Mouse (Mus musculus): ENCODE measurements around the gene Fgfr1op. TPM values are rescaled to one million over a fixed set of nuclear protein-coding genes. Genes with fewer than 3 reads are reported as not detected.
"Not testable (repeated sequence)": the region's sequence is repeated elsewhere in the genome, so short reads cannot be mapped to it uniquely, and the experiment has no call there.

The Fgfr1op gene
- polyA plus RNA-seq (2015; fragmentation: Nextera tagmentation; extraction: Ambion mirVana), result 43.1 and 47.5 TPM in 2 replicates

DNA sequence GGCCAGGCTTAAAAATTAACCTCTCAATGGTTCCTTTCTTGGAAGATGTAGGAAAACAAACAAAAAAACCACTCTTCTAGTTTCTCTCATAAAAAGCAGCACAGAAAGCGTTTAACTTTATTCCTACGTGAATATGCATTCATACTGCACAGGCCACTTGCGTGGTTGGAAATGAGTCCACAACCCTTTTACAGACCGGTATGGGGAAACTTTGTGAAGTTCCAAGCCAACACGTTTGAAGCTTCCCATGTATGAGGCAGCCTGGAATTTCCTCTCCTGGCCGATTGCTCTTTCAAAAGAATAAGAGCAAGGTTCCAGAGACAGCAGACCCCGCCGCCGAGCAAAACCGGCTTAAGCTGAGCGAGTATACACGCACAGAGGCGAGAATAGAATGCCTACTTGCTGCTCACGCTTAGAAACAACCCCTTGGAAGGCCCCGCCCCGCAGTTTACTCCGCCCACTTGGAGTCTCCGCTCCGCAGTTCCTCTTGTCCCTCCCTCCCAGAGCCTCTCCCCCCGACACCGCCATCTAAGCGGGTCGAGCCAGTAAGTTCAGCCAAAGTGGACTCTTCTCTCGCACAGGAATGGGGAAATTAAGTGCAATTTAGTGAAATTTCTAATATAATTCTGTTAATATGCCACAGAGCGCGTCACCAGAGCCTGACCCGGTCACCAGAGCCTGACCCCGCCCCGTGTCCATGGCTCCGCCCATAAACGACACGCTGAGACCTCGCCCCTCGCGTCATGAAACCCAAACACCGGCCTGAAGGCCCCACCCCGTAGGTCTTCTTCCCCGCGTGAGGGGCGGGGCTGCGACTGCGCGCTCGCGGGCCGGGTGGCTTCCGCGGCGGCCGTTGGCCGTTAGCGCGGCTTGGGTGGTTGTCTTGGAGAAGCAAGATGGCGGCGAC, at the start of gene Fgfr1op:
Gene Fgfr1op, plus strand, starts transcription at position 801 of the 907 bp plus-strand sequence.
- DNase-seq (ENCODE audit: low spot score), result peak; percentile 20

DNA sequence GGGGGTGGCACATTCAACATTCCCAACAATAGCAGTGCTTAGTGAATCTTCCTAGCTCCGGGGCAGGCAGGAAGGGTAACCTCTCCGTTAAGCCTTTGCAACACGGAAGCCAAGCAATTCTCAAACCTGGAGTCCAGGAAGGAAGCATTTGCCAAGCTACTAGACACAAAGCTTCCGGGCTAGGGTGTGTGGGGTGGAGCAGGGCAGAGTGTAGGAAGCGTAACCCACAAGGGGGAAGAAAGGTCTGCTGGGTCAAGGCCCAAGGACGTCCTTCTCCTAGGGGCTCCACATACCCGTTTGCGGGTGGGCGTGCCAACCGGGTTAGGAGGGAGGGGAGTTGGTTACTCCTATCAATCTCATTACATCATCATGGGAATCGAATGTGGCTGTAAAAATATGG, 48.9 kb upstream of the Fgfr1op start:
- DNase-seq (ENCODE audit: low spot score), result peak; percentile 41

DNA sequence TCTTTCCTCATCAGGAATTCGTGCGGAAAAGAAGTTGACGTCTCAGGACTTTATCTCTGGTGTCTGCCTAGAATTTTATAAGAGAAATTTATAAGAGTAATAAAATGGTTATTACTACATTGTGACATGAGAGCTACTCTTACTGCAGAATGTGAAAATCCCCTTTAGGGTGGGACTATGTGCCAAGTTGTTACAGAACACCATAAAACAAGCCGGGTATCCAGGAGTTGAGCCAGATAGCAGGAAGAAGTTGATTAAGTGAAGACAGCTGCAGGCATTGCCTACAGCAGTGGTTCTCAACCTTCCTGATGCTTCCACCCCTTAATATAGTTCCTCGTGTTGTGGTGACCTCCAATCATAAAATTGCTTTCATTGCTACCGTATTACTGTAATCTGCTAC, 48.4 kb upstream of the Fgfr1op start:
- not testable (repeated sequence) for DNase-seq (ENCODE audit: low spot score)

DNA sequence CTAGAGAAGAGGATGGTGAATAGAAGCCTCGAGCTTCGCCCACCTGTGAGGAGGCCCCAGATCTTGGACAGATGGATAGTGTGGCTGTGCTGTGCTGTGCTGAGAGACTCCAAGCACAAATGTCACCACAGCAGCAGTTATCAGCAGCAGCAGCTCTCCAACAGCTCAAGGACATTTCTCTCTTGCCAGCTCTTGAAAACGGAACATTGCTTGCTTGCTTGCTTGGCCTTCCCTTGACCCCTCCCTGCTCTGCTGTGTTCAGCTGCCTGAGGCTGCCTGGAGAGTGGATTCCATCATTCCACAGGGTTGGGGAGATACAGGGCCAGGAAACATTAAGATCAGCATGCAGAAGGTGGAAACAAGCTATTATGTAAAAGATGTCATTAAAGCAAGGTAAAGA, 42.3 kb upstream of the Fgfr1op start:
- DNase-seq (ENCODE audit: low spot score), result not testable (repeated sequence)

DNA sequence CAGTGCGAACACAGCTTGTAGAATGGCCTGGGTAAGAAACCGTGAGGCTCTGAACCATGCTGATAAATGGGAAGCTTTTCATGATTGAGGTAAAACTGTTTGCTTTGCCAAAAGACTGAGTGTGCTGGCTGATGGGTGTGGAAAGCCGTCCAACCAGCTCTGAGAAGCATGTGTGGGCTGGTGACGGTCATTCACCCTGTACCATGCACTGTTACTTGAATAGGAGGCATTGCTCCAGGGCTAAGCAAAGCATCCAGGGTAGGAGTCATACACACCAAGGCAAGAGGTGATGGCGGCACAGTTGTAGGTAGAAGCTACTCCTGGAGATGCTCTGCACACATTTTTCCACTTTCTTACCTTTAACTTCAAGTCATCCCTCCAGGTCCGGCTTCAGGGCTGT, 40.7 kb upstream of the Fgfr1op start:
- not testable (repeated sequence) for DNase-seq (ENCODE audit: low spot score)

DNA sequence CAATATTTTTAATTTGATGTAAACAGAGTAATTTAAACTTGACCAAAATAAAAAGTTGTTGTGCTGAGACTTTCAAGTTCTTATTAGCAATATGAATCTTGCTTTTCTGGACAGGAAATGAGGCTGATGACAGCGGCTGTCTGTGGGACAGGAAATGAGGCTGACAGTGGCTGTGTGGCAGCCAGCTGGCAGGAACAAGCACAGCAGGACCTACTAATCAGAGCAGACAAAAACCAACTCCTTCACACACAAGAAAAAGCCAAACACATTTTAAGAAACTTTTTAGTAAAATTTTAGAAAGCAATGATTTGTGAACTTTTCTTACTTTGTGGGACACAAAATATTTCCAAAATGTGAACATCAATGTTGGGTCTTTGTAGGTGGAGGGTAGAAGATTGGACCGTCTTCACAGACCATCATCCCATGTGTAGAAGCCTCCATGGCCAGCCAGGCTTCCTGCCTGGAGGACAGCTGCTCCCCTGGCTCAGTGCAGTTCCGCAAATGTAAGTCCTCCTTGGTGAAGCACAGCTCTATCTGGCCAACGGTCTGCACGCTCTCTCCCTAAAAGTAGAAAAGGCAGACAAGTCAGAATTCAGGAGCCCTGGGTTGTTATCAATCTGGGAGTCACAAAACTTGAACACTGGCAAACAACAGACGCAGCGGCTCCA, 36.8 kb upstream of the Fgfr1op start:
- DNase-seq (ENCODE audit: low spot score), result not testable (repeated sequence)

DNA sequence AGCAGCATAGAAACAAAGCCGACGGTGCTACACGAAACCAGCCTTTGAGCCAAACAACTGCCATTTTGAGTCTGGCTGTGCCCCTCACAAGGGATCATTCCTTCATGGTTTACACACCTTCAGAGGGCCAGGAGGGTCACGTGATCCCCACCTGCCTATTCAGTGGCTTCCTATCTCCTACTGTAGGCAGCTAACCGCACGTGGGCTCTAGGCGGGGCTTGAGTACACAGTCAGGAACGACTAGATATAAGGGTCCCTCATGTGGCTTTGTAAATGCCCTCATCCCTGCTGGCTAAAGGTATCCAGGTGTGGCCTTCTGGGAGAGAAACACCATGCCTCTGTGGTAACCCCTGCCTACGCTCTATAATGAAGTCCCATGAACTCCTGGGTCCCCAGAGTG, 35.7 kb upstream of the Fgfr1op start:
- not testable (repeated sequence) for DNase-seq (ENCODE audit: low spot score)

DNA sequence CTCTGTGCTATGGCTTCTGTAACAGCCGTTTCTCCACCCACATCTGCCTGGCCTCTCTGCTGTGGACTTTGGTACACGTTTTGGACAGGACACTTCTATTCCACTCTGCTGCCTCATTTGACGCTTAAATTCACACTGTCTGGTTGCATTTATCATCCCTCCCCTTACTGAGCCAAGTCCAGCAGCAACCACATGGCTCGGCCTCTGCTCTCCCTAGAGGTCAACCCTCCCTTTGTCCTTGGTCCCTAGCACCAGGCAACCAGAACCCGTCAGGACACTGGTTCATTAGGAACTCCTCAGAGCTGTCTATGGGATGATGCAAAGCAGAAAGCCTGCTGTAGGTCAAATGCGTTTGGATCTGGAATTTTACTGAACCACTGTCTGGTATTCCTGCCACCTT, 34.5 kb upstream of the Fgfr1op start:
- not testable (repeated sequence) for DNase-seq (ENCODE audit: low spot score)

DNA sequence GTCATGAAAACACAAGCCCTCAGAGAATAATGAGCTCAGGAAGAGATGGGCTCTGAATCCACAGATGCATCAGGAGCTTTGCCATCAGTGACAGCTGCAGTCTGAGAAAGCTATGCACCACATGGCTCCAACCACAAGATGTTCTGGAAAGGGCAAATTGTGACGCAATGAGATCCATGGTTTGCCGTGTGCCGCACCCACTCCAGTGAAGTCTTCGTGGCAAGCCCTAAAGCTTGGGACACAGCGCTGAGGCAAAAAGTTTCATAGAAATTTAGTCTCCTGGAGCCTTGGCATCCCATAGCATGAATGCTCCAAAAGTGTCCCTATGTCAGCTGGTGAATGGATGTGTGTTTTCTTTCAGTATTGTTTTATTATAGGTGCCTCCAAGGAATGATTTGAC, 27.2 kb upstream of the Fgfr1op start:
- not testable (repeated sequence) for DNase-seq (ENCODE audit: low spot score)

DNA sequence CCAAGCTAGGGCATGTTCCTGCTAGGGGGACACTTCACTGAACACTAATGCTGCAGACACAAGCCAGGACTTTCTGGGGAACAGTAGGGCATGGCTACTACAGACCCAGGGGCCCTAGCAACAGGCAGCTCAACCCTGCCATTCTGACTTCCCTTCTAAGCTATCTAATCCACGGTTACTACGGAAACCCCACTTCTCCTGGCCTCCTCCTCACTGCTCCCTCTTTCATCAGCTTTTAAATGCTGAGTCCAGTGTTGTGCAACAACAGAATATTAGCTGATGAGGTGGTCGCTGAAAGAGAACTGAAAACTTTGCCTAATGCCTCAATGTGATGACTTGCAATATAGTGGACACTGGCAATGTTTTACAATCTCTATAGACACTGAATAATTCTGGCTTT, 25.1 kb upstream of the Fgfr1op start:
- DNase-seq (ENCODE audit: low spot score), result not testable (repeated sequence)

DNA sequence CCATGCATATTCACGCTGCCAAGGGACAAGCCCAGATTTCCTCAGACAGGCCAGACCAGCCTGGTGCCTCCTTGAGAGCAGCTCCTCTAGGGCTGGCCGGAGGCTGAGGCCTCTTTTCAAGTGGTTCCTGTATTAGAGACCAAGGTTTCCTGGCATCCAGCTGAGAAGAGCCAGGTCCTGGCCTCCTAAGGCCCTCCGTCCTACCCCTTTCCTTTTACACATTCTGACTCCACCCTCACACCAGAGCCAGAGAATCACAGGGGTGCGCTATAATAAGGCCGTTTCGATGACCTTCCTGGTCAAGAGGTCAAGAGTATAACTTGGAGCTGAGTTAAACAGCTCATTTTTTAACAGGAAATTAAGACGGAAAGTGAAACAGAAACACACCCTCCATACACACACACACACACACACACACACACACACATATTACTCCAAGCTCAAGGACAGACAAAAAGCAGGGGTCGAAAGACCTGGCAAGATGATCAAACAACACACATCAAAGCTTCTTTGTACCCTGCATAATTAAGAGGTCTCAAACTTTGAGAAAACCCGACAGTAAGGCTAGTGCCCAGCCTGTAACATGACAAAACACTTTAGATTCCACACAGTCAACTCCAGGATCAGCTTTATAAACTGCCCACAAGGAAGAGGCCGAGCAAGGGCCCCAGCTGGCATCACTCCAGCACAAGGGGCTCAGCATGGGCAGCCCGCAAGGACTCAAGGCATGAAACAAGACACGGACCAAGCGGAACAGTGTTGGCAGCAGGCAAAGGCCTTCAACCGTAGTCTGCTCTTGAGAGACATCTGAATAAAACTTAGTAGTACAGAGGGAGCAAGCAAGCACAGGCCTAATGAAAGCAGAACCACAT, 21.3 kb upstream of the Fgfr1op start:
- DNase-seq (ENCODE audit: low spot score), result not testable (repeated sequence)

DNA sequence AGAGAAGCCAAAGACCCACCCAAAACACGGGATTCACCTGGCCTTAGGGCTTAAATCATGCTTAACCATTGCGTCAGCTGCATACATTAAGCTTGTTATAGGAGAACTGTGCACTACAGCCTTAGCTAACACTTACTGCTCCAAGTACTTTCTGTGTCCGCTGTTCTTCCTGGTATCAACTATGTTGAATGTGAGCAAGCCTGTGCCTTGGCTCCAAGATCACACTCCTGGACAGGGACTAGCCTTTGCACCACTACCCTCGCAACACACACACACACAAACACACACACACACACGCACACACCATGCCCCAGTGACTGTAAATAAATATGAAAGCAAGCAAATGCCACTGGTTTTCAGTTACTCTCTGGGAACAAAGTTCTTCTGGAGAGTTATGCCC, 18.4 kb upstream of the Fgfr1op start:
- DNase-seq (ENCODE audit: low spot score), result not testable (repeated sequence)

DNA sequence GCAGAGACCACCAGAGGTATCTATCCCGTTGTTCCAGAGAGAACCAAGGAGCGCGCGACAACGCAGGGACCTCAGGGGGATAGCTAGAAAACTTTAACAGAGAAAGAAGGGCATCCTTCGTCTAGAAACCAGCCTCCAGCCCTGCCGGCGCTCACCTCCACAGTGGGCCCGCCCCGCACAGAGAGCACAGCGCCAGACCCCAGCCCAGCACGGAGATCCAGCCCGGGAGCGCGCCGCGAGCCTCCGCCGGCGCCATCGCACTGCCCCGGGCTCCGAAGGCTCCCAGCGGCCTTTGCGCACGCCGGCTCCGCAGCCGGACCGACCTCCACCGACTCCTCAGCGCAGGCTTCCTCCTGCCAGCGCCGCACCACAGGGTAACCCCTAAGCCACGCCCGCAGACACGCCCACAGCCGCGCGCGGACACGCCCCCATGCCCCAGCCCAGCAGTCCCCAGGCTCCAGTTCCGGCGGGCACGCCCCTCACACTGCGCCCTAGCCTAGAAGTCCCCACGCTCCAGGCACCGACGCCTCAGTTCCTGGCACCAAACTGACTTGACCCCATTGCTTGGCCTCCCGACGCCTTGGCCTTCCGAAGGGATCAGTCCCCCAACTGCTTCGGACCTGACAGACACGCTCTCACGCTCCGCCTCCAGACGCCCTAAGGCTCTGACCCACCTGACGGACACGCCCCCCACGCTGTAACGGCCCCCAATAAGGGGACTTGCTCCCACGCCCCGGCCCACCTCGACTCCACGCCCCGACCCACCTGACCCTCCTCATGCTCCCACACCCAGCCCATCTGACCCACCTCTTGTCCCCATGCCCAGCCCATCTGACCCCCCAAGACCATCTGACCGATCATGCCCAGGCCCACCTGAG, 17.6 kb upstream of the Fgfr1op start, which contains the start of the genes Gm49673 and Rnaset2a:
Gene Gm49673, minus strand, starts transcription at position 350 of the 878 bp plus-strand sequence.
Gene Rnaset2a, minus strand, starts transcription at position 659 of the 878 bp plus-strand sequence.
- DNase-seq (ENCODE audit: low spot score), result peak; percentile 28

DNA sequence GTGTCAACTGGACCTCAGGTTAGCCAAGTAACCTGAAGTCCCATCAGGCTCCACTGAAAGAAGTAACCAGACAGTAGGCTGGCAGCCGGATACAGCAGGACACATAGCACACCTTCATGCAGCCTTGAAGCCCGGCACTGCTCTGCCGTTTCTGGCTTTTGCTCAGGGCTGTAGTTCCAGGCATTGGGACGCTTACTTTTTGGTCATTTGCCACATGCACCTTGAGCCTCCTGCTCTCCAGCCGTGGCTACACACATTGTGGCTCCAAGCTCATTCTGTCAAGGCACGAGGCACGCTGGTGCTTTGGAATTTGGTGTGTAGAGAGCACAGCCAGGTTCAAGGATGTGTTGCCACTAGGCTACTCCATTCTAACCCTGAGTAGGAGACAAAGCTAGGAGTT, 10.3 kb upstream of the Fgfr1op start:
- DNase-seq (ENCODE audit: low spot score), result not testable (repeated sequence)

DNA sequence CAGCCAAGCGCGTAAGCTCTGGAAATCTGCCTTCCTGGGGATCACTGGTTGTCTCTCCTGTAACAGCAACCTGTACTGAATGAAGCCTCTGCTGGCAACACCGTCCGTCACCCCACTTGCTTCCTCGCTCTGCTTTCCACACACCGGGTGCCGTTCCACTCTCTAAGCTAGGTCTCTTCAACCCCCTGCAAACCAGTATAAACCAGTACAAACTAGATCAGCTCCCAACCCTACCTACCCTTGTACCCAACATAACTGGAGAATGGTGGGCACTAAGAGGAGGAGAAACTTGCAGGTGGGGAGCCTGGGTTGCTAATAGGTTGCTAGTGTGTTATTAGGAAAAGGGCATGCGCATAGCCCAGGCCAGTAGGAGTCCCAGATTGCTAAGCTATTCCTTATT, 9.3 kb upstream of the Fgfr1op start:
- not testable (repeated sequence) for DNase-seq (ENCODE audit: low spot score)

DNA sequence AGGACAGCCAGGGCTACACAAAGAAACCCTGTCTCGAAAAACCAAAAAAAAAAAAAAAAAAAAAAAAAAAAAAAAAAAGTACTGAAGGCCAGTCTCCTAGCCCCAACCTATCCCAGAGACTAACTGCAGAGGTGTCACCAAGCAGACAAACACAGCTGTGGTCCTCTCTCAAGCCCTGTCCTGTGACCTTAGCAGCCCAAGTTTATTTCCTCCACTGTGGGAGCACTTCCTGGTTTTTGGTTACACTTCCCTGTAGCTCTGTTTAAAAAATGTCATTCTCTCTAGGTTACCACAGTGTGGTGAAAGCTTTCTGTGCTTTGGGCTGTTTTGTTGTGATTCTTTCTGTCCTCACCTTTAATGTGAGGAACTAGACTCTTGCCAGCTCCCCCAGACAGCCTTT, 6.7 kb upstream of the Fgfr1op start:
- DNase-seq (ENCODE audit: low spot score), result not testable (repeated sequence)

DNA sequence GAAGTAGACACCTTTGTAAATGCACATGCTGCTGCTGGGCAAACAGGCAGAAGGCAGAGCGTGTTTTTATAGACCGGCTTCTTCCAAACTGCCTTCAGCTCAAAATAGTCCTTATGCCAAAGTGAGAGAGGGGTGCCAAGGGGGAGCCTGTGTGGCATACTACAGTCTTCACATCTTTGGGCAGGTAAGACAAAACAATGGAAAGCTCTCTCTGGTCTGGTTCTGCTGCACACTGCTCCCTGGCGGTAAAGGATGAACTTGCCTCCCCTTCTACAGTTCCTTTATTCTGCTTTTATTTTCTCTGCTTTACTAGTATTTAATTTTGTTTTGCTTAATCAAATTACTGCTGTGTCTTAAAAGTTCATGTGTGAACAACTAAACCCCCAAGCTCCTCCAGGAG, 4.3 kb upstream of the Fgfr1op start:
- peak; percentile 40 for DNase-seq (ENCODE audit: low spot score)

DNA sequence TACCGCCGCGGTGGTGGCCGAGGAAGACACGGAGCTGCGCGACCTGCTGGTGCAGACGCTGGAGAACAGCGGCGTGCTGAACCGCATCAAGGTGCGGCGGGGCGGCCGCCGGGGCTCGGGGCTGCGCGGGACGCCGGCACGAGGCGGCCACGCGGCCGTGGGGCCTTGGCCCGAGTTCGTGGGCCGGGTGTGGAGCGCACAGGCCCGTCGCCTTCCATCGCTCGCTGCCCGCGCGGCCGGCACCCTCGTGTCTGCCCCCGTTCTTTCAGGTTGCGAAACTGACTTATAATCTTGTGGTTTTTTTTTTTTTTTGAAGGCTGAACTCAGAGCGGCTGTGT, 276 bp downstream of the Fgfr1op start:
- DNase-seq (ENCODE audit: low spot score), result peak; percentile 19

DNA sequence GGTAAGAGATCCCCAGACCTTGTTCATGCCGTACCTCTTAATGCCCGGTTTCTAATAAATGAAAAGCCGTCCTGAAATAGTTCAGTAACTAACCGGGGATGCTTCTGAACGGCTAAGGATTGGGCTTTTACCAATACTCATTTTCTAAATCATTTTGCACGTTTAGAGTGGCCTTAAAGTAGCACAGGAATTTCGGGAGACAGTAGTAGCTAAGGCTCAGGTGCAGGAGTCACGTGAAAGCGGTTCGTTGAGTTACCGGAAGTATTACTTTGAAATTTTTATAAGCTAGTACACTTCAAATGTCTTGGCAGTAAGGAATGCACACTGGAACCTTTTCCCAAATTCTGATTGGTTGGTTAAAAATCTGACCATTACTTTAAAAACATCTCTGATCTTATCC, 676 bp downstream of the Fgfr1op start:
- DNase-seq (ENCODE audit: low spot score), result peak; percentile 8

DNA sequence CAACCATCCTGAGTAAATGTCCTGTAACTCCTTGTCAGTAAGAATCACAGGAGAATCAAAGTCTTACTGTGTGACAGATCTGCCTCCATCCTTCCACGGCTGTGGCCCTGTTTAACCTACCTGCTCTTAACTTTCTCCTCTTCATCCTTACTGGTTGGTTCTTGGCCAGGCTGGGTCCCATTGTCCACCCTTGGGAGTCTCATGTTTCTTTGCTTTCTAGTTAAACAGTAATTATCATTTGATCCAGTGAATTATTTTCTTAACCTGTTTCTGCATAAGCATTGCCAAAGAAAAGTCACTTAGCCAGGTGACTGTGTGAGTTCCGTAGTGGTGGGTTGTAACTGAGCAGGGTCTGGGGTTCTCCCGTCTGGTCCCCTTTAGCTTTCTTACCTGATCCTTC, 1.2 kb downstream of the Fgfr1op start:
- DNase-seq (ENCODE audit: low spot score), result not testable (repeated sequence)

All from thymus, postnatal 0 days (tissue).